Mouse (Mus musculus) kidney, embryonic 14.5 days (tissue): ENCODE data around the gene Shisa5. TPM values are rescaled to one million over a fixed set of nuclear protein-coding genes. Genes with fewer than 3 reads are reported as not detected.

Experiments used
- ATAC-seq: fragments of 200-750 bp; cut with Nextera tagmentation; 2 replicates; pipeline ENCODE4 v1.8.0; 2017; ENCODE audit warnings: moderate number of reproducible peaks, mild to moderate bottlenecking, moderate TSS enrichment, moderate library complexity; ENCODE audit not compliant: low FRiP score, low TSS enrichment
- H3K27ac ChIP-seq: fragments of 300-500 bp; sonication (generic); 2 replicates; pipeline ENCODE4 v1.5.1; 2014; ENCODE audit warnings: low read depth, mild to moderate bottlenecking, low read length, moderate library complexity, mixed read lengths
- H3K27me3 ChIP-seq: fragments of 300-500 bp; sonication (generic); 2 replicates; pipeline ENCODE4 v1.6.1; 2014; ENCODE audit warnings: mild to moderate bottlenecking, low read length; ENCODE audit not compliant: control insufficient read depth, insufficient read depth
- H3K36me3 ChIP-seq: fragments of 300-500 bp; sonication (generic); 2 replicates; pipeline ENCODE4 v1.6.1; 2014; ENCODE audit warnings: low read length, mixed read lengths; ENCODE audit not compliant: control insufficient read depth, insufficient read depth
- H3K4me1 ChIP-seq: fragments of 300-500 bp; sonication (generic); 2 replicates; pipeline ENCODE4 v1.6.1; 2014; ENCODE audit warnings: low read length, mixed read lengths; ENCODE audit not compliant: control insufficient read depth, insufficient read depth
- H3K4me2 ChIP-seq: fragments of 300-500 bp; sonication (generic); replicated peaks from 2 replicates; pipeline ENCODE4 v1.6.1; 2014; ENCODE audit warnings: low read depth, mild to moderate bottlenecking, low read length
- H3K4me3 ChIP-seq: fragments of 300-500 bp; sonication (generic); 2 replicates; pipeline ENCODE4 v1.5.1; 2014; ENCODE audit warnings: mild to moderate bottlenecking, low read length
- H3K9ac ChIP-seq: fragments of 300-500 bp; sonication (generic); 2 replicates; pipeline ENCODE4 v1.6.1; 2014; ENCODE audit warnings: low read depth, mild to moderate bottlenecking, low read length, moderate library complexity
- H3K9me3 ChIP-seq: fragments of 300-500 bp; sonication (generic); 2 replicates; pipeline ENCODE4 v1.6.1; 2016; ENCODE audit warnings: low read length; ENCODE audit not compliant: control insufficient read depth
- WGBS: fragments of 180-500 bp; shearing (Covaris S2); extraction: QIAGEN DNeasy Blood & Tissue Kit; methylation state at CpG from one replicate; pipeline ENCODE4 v1.1.7; 2014; 5-methylcytosine and 5-hydroxymethylcytosine counted together
- polyA plus RNA-seq: library from polyadenylated mRNA; unstranded; fragments of >200 nt; fragmentation: Nextera tagmentation; extraction: Ambion mirVana; gene quantifications from 2 replicates; pipeline ENCODE4 v1.2.1, GENCODE M21; 2014

Shisa5 gene
- polyA plus RNA-seq, 1 experiment from 2014 or later, result 65.7 TPM

- H3K9me3 ChIP-seq, result no peaks in the 10 kb centered on the region
- H3K9ac ChIP-seq, result no peak overlapping the region
- H3K36me3 ChIP-seq, result peaks cover 2% of the 10 kb centered on the region; the same call in 1 of the 2 replicates
- H3K4me1 ChIP-seq, result 0 out of 2 replicates have a peak, but pooled peaks cover 8% of the 10 kb centered on the region
- no peak overlapping the region for H3K27ac ChIP-seq
- 87% methylated on average over 4 of the region's 4 CpGs for WGBS
- no peak for ATAC-seq
- H3K4me2 ChIP-seq, result no peak overlapping the region
- H3K4me3 ChIP-seq, result no peak overlapping the region
- no peaks in the 10 kb centered on the region for H3K27me3 ChIP-seq
These were observed 39.2 kb upstream of the Shisa5 start for GRCm38 (mm10) chr9:108999167-108999526.

- H3K4me1 ChIP-seq, result 0 out of 2 replicates have a peak, but pooled peaks cover 5% of the 10 kb centered on the region
- peaks cover 2% of the 10 kb centered on the region; the same call in 1 of the 2 replicates for H3K36me3 ChIP-seq
- H3K27me3 ChIP-seq, result no peaks in the 10 kb centered on the region
- H3K9ac ChIP-seq, result no peak overlapping the region
- no peak overlapping the region for H3K4me3 ChIP-seq
- 15% methylated on average over 3 of the region's 3 CpGs for WGBS
- ATAC-seq, result peak; percentile 26; the same call in 1 of the 2 replicates
- no peak overlapping the region for H3K4me2 ChIP-seq
- no peaks in the 10 kb centered on the region for H3K9me3 ChIP-seq
- H3K27ac ChIP-seq, result no peak overlapping the region
These were observed 37.6 kb upstream of the Shisa5 start for GRCm38 (mm10) chr9:109000726-109001125.

DNA sequence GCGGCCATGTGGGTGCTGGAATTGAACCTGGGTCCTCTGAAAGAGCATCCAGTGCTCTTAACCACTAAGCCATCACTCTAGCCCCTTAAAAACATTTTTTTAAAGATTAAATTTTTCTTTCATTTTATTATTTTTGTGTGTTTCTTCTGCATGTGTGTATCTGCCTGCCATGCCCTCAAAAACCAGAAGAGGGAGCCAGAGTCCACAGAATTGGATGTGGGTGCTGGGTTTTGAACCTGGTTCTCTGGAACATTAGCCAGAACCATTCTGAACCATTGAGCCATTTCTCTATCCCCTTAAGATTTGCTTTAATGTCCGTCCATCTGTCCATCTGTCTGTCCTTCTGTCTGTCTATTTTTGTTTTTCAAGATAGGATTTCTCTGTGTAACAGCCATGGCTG lies 35.2 kb upstream of the Shisa5 start:
- Histone ChIP-seq H3K27ac (no peak overlapping the region), H3K4me1 (no peaks in the 10 kb centered on the region), H3K9ac (no peak overlapping the region), H3K27me3 (no peaks in the 10 kb centered on the region), H3K36me3 (peaks cover 2% of the 10 kb centered on the region; the same call in 1 of the 2 replicates), H3K4me3 (no peak overlapping the region), H3K4me2 (no peak overlapping the region), H3K9me3 (no peaks in the 10 kb centered on the region)
- no peak for ATAC-seq
- WGBS, result 45% methylated on average over 2 of the region's 2 CpGs

DNA sequence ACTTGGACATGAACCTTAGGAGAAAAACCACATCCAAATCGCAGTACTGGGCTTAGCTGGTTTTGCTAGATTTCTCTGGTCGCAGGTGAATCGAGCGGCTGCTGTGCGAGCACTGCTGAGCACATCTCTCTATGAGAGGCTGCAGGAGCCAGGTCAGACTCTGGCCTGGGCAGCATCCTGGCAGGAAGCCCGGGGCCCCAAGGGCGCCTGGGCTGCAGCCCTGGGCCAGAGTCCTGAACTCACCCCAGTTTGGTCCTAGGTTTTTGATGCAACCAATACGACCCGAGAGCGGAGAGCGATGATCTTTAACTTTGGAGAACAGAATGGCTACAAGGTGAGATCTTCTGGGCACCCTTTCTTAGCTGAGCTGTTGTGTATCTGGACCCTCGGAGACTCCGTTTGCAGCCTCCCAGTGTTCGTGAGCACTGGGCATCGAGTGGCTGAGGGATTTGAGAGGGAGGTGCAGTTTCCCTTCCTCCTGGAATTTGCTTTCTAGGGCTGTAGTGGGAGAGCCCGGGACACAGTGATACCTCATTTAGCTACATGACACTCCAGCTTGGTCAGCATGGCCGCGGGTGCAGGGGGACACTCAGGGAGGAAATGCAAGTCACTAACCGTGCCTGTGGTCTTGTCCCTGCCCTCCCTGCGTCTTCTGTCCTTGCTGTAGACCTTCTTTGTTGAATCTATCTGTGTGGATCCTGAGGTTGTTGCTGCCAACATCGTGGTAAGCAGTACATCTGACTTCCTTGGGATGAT lies 31.2 kb upstream of the Shisa5 start:
- no peak overlapping the region for H3K27ac ChIP-seq
- H3K36me3 ChIP-seq, result peaks cover 2% of the 10 kb centered on the region; the same call in 1 of the 2 replicates
- H3K27me3 ChIP-seq, result no peaks in the 10 kb centered on the region
- H3K9me3 ChIP-seq, result no peaks in the 10 kb centered on the region
- 74% methylated on average over 21 of the region's 21 CpGs for WGBS
- no peaks in the 10 kb centered on the region for H3K4me1 ChIP-seq
- no peak overlapping the region for H3K4me2 ChIP-seq
- no peak overlapping the region for H3K4me3 ChIP-seq
- H3K9ac ChIP-seq, result no peak overlapping the region
- ATAC-seq, result no peak

DNA sequence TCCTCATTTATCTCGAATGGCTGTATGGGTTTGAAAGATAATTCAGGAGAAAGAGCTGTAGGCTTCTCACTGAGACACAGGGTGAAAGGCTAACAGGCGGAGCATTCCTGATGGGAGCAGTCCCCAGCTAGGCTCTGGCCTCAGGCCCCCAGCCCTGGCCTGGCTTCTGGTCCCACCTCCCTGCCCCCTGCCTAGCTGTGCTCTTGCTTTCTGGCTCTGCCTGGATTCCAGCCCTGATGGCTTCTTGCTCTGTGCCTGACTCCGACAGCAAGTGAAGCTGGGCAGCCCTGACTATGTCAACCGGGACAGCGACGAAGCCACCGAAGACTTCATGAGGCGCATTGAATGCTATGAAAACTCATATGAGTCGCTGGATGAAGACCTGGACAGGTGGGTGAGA lies 30.3 kb upstream of the Shisa5 start:
- 89% methylated on average over 9 of the region's 9 CpGs for WGBS
- Histone ChIP-seq H3K4me1 (no peaks in the 10 kb centered on the region), H3K27me3 (no peaks in the 10 kb centered on the region), H3K27ac (no peak overlapping the region), H3K36me3 (no peaks in the 10 kb centered on the region), H3K9ac (no peak overlapping the region), H3K4me2 (no peak overlapping the region), H3K4me3 (no peak overlapping the region), H3K9me3 (no peaks in the 10 kb centered on the region)
- ATAC-seq, result no peak

DNA sequence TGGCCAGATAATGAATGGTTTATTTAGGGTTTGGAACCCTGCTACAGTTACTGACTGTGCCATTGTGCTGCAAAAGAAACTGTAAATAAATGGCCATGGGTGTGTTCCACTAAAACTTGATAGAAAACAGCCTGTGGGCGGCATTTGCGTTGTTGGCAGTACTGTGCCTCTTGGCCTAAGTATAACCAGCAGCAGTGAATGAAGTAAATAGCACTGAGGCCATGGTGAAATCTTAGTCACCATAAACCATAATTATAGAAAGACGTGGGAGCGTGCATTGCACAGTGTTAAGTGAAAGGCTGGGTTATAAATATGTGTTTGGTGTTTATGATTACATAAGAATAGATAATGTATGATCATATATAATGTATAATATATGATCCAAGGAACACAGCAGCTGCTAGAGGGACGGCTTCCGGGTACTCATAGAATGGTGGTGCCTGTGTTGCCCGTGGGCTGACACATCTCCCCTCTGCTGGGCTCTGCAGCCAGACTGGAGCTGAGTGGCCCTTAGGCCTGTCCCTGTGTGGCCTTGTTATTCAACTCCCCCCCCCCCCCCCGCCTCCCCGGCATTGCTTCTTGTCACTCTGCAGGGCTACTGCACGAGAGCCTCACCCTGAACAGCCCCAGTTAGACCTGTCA lies 29.2 kb upstream of the Shisa5 start:
- Histone ChIP-seq H3K27ac (no peak overlapping the region), H3K36me3 (no peaks in the 10 kb centered on the region), H3K9ac (no peak overlapping the region), H3K4me3 (no peak overlapping the region), H3K4me1 (no peaks in the 10 kb centered on the region), H3K9me3 (no peaks in the 10 kb centered on the region), H3K4me2 (no peak overlapping the region), H3K27me3 (no peaks in the 10 kb centered on the region)
- WGBS, result 62% methylated on average over 10 of the region's 10 CpGs
- ATAC-seq, result no peak

DNA sequence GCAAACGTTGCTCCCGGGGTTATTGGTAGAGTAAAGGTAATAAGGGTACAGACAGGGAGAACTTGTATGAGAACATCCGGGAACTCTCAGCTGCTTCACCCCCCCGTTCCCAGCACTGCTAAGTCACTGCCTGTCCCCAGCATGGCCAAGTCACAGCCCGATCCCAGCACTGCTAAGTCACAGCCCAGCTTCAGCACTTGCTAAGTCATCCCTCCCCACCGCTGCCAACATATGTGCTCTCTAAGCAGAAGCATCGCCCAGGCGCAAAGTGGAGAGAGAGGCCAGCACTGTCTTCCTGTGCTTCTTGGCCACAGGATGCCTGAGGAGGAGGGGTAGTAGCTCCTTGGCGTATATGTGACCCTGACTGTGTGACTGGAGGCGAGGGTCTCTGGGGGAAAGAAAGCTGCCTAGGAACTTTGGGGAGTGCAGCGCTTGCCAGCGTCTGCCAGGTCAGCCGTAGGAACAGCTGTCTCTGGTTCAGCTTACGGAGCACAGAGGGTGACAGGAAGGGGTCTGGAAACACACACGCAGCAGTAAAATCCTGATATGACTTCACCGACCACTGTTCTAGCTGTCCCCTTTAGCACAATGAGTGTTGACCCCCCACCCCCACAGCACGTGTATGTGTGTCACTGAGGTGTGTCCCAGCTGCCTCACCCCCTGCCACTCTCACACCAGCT lies 28.6 kb upstream of the Shisa5 start:
- Histone ChIP-seq H3K27me3 (no peaks in the 10 kb centered on the region), H3K36me3 (no peaks in the 10 kb centered on the region), H3K4me3 (no peak overlapping the region), H3K27ac (no peak overlapping the region), H3K4me1 (no peaks in the 10 kb centered on the region), H3K4me2 (no peak overlapping the region), H3K9ac (no peak overlapping the region), H3K9me3 (no peaks in the 10 kb centered on the region)
- 30% methylated on average over 17 of the region's 17 CpGs for WGBS
- peak; percentile 26; the same call in 1 of the 2 replicates for ATAC-seq

GRCm38 (mm10) chr9:109010316-109010690 lies 28.1 kb upstream of the Shisa5 start:
- no peak for ATAC-seq
- Histone ChIP-seq H3K9ac (no peak overlapping the region), H3K27me3 (no peaks in the 10 kb centered on the region), H3K9me3 (no peaks in the 10 kb centered on the region), H3K4me2 (no peak overlapping the region), H3K36me3 (no peaks in the 10 kb centered on the region), H3K4me3 (no peak overlapping the region), H3K4me1 (no peaks in the 10 kb centered on the region), H3K27ac (no peak overlapping the region)
- 75% methylated on average over 14 of the region's 14 CpGs for WGBS

GRCm38 (mm10) chr9:109015397-109015796 lies 23.0 kb upstream of the Shisa5 start:
- no peaks in the 10 kb centered on the region for H3K27me3 ChIP-seq
- H3K9ac ChIP-seq, result no peak overlapping the region
- H3K4me2 ChIP-seq, result no peak overlapping the region
- 48% methylated on average over 8 of the region's 8 CpGs for WGBS
- H3K4me1 ChIP-seq, result no peaks in the 10 kb centered on the region
- no peaks in the 10 kb centered on the region for H3K9me3 ChIP-seq
- H3K4me3 ChIP-seq, result no peak overlapping the region
- H3K36me3 ChIP-seq, result no peaks in the 10 kb centered on the region
- no peak overlapping the region for H3K27ac ChIP-seq
- no peak for ATAC-seq
